Mouse (Mus musculus) ES-E14 (cell line): ENCODE data around the gene Cdkl3. TPM values are rescaled to one million over a fixed set of nuclear protein-coding genes. Genes with fewer than 3 reads are reported as not detected.

Experiments used
- DNase-seq: peaks from one replicate; pipeline ENCODE4 v3.0.0-alpha.2; 2013; ENCODE audit warnings: low read depth, low spot score
- H3K27ac ChIP-seq: 2 replicates; pipeline ENCODE4 v1.5.1; 2012; ENCODE audit warnings: low read depth, mild to moderate bottlenecking, low read length, moderate library complexity, mixed read lengths; ENCODE audit not compliant: poor library complexity, insufficient read depth, severe bottlenecking
- H3K36me3 ChIP-seq: 2 replicates; pipeline ENCODE4 v1.6.1; 2012; ENCODE audit warnings: mild to moderate bottlenecking, low read length, moderate library complexity, mixed read lengths; ENCODE audit not compliant: control insufficient read depth, poor library complexity, insufficient read depth, severe bottlenecking
- H3K4me1 ChIP-seq, 2 experiments: fragments of 150-350 bp in 1 of 2; sonication (generic) in 1 of 2; 2 replicates each; pipeline ENCODE4 v1.6.1; 2012; ENCODE audit warnings: low read length in 2 of 2, mild to moderate bottlenecking in 1 of 2, mixed read lengths in 1 of 2; ENCODE audit not compliant: control insufficient read depth in 2 of 2, insufficient read depth in 2 of 2, poor library complexity in 1 of 2
- H3K4me3 ChIP-seq, 2 experiments: fragments of 150-350 bp in 1 of 2; sonication (generic) in 1 of 2; 2 replicates each; pipeline ENCODE4 v1.5.1; 2012; ENCODE audit warnings: low read length in 2 of 2, low read depth in 1 of 2, mild to moderate bottlenecking in 1 of 2, mixed read lengths in 1 of 2; ENCODE audit not compliant: insufficient read depth in 1 of 2, poor library complexity in 1 of 2, severe bottlenecking in 1 of 2
- H3K9ac ChIP-seq: 2 replicates; pipeline ENCODE4 v1.6.1; 2012; ENCODE audit warnings: low read depth, mild to moderate bottlenecking, low read length, mixed read lengths; ENCODE audit not compliant: poor library complexity, insufficient read depth, severe bottlenecking
- H3K9me3 ChIP-seq: fragments of 150-350 bp; sonication (generic); 2 replicates; pipeline ENCODE4 v1.6.1; 2012; ENCODE audit warnings: low read depth, mild to moderate bottlenecking, low read length; ENCODE audit not compliant: control insufficient read depth, insufficient read depth
- CHD2 ChIP-seq: IDR thresholded peaks from 2 replicates; pipeline ENCODE4 v1.6.1; 2014; ENCODE audit warnings: mild to moderate bottlenecking, low read depth, low read length, inconsistent platforms
- HCFC1 ChIP-seq: IDR thresholded peaks from 2 replicates; pipeline ENCODE4 v1.6.1; 2012; ENCODE audit warnings: low read length, inconsistent platforms, borderline replicate concordance; ENCODE audit not compliant: insufficient read depth
- MAFK ChIP-seq: IDR thresholded peaks from 2 replicates; pipeline ENCODE4 v1.6.1; 2014; ENCODE audit warnings: mild to moderate bottlenecking, low read depth, low read length, inconsistent platforms; ENCODE audit not compliant: insufficient read depth
- ZC3H11A ChIP-seq: IDR thresholded peaks from 2 replicates; pipeline ENCODE4 v1.6.1; 2012; ENCODE audit warnings: low read depth, mild to moderate bottlenecking, inconsistent platforms, low read length, borderline replicate concordance
- ZNF384 ChIP-seq: IDR thresholded peaks from 2 replicates; pipeline ENCODE4 v1.6.1; 2012; ENCODE audit warnings: low read depth, low read length, inconsistent platforms
- in situ Hi-C, 2 experiments: fragments of 600-800 bp; cut with MboI; formaldehyde crosslinking; loops; one replicate each; pipeline ENCODE4 v1.15.1; 2025; ENCODE audit warnings: low sequenced_read_pairs in 2 of 2, inconsistent platforms in 1 of 2; ENCODE audit not compliant: unreplicated experiment in 2 of 2
- total RNA-seq: library from RNA; depleted of rRNA; stranded (reverse); fragments of 300-350 nt; gene quantifications from 2 replicates; pipeline ENCODE4 v1.2.3, GENCODE M21; 2012

Gene Cdkl3
- total RNA-seq, 1 experiment = 4.6 TPM

DNA sequence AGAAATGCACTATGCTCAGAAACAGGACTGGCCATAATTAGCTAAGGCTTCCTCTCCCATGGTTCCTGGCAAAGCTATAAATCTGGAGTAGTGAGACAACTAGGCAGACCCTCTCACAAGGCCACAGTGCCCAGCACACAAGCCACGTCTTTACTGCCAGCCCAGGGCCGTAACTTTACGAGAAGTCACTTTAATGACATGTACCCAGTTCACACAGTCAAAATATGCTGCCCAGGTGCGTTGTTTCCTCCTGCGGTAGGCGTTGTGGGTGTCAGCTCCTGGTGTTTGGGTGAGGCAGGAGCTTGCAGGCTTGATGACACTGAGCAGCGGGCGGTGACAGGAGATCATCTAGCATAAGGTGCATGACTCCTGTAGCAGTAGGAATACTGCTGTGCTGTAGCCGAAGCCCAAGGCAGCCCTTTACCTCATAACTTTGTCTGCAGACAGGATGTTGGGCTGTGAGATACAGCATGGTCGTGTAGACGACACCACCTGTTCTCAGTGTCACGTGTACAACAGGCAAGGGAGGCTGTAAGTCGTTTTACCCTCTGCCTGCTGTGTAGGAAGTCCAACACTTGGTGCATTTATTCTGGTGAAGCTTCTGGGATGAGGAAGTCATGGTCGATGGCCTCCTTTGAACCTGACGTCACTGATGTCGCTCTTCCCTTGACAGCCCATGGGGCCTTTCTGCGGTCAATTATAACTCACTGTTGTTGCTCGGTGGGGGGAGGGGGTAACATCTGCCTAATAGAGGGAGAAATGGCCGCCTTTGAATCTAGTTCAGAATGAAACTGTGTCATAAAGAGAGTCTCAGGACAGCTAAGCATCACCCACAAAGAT, 72.0 kb downstream of the Cdkl3 start:
- Histone ChIP-seq H3K4me3 (no peak overlapping the region), H3K36me3 (no peaks in the 10 kb centered on the region), H3K9me3 (no peaks in the 10 kb centered on the region), H3K27ac (no peak overlapping the region), H3K4me1 (peaks cover 0 to 4% of the 10 kb centered on the region in 2 experiments; a peak in 1 of 4 replicates), H3K9ac (no peak overlapping the region)
- DNase-seq = no peak
- TF ChIP-seq CHD2 (no peak), HCFC1 (no peak), MAFK (no peak), ZC3H11A (no peak), ZNF384 (no peak)
- in situ Hi-C loops = no loop called here

DNA sequence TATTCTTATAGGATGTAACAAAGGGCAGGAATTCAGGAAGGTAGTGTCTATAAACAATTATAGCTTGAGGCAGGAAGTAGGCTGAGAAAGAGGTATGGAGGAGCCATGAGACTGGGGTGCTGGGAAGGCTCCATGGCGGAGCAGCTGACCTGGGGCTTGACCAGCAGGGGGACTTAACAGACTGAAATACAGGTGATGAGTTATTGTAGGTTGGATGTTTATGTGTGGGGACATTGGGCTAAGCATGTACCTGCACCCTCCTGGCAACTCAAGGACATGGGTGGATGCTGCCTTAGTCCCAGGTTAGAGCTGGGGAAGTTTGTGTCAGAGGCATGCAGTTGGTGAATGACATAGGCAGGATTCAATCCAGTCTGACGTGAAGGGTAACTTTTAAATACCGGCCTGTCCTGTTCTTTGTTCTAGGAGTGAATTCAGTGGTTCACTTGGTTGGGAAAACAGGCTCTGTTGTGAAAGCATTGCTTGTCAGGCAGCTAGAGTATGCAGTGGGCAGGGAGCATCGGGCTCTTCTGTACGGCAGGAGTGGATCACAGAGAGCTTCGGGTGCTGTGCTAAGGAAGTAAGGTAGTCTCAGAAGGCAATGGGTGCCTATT, 72.8 kb downstream of the Cdkl3 start:
- H3K36me3 ChIP-seq = no peaks in the 10 kb centered on the region
- no peak for TF ChIP-seq ZC3H11A
- TF ChIP-seq CHD2 = no peak
- TF ChIP-seq HCFC1 = no peak
- no peak for TF ChIP-seq ZNF384
- no peak for TF ChIP-seq MAFK
- H3K27ac ChIP-seq = no peak overlapping the region; the same call in 1 of the 2 replicates
- no peak overlapping the region for H3K9ac ChIP-seq
- peaks cover 0 to 4% of the 10 kb centered on the region in 2 experiments; a peak in 1 of 4 replicates for H3K4me1 ChIP-seq
- no peak overlapping the region for H3K4me3 ChIP-seq
- no peak for DNase-seq
- in situ Hi-C loops = no loop called here
- H3K9me3 ChIP-seq = no peaks in the 10 kb centered on the region

DNA sequence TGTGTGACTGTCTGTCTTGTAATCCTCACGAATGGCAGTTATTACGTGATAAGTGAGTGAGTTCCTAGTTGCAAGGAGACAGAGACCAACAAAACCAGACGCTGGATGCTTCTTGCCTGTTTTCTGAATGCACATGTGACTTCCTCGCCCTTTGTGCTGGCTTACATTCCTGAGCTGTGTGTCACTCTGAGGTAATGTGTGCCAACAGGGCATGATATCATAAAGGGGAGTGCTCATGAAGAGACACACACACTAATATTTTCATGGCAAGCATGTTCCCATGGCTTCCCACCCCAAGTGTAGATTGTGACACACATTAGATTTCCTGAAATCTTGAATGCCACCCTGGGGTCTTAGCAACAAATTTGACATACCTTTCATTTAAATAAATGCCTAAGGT, 73.9 kb downstream of the Cdkl3 start:
- DNase-seq = no peak
- in situ Hi-C loops = no loop called here
- no peak for TF ChIP-seq MAFK
- TF ChIP-seq ZC3H11A = no peak
- no peak for TF ChIP-seq HCFC1
- no peak for TF ChIP-seq CHD2
- TF ChIP-seq ZNF384 = no peak
- Histone ChIP-seq H3K9me3 (no peaks in the 10 kb centered on the region), H3K27ac (no peak overlapping the region), H3K4me3 (no peak overlapping the region), H3K4me1 (peaks cover 0 to 4% of the 10 kb centered on the region in 2 experiments; a peak in 1 of 4 replicates), H3K9ac (no peak overlapping the region), H3K36me3 (no peaks in the 10 kb centered on the region)

DNA sequence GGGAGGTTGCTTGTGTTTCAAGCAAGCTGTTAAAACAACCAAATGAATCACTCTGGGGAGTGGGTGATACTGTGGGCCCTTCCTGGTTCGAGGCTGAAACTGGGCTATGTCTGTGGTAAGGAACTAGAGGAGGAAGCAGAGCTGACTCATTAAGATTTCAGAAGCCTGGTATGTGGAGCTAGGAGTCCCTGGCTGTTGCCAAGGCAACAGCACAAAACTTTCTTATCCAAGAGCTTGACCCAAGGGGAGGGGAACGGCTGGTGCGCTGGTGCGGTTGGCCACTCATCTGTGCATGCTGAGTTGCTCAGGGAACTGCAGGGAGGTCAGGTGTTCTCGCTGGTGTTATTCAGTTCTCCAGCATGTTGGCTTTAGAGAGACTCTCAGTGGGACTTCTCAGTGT, 76.0 kb downstream of the Cdkl3 start:
- no peaks in the 10 kb centered on the region for H3K36me3 ChIP-seq
- in situ Hi-C loops = no loop called here
- no peak overlapping the region for H3K4me3 ChIP-seq
- H3K4me1 ChIP-seq = peaks cover 0 to 4% of the 10 kb centered on the region in 2 experiments; a peak in 1 of 4 replicates
- no peak overlapping the region for H3K27ac ChIP-seq
- no peaks in the 10 kb centered on the region for H3K9me3 ChIP-seq
- no peak overlapping the region for H3K9ac ChIP-seq
- no peak for DNase-seq
- TF ChIP-seq ZNF384 (no peak), CHD2 (no peak), HCFC1 (no peak), ZC3H11A (no peak)
